Mouse (Mus musculus) neural tube, embryonic 11.5 days (tissue): Measurements from ENCODE around the gene Gab2. TPM values are rescaled to one million over a fixed set of nuclear protein-coding genes. Genes with fewer than 3 reads are reported as not detected.

Experiments used
- ATAC-seq: fragments of 200-750 bp; cut with Nextera tagmentation; 2 replicates; pipeline ENCODE4 v1.8.0; 2017; ENCODE audit warnings: moderate number of reproducible peaks, mild to moderate bottlenecking, moderate TSS enrichment, moderate library complexity; ENCODE audit not compliant: insufficient read depth, low FRiP score, low TSS enrichment
- DNase-seq: peaks from one replicate; pipeline ENCODE4 v3.0.0-alpha.2; 2015; ENCODE audit warnings: low spot score
- H3K27ac ChIP-seq: fragments of 300-500 bp; sonication (generic); 2 replicates; pipeline ENCODE4 v1.5.1; 2014; ENCODE audit warnings: low read depth, mild to moderate bottlenecking, low read length
- H3K27me3 ChIP-seq: fragments of 300-500 bp; sonication (generic); 2 replicates; pipeline ENCODE4 v1.6.1; 2014; ENCODE audit warnings: mild to moderate bottlenecking, low read length, mixed read lengths; ENCODE audit not compliant: control insufficient read depth, insufficient read depth
- H3K36me3 ChIP-seq: fragments of 300-500 bp; sonication (generic); 2 replicates; pipeline ENCODE4 v1.6.1; 2014; ENCODE audit warnings: mild to moderate bottlenecking, low read length, moderate library complexity, mixed read lengths; ENCODE audit not compliant: control insufficient read depth, insufficient read depth
- H3K4me1 ChIP-seq: fragments of 300-500 bp; sonication (generic); 2 replicates; pipeline ENCODE4 v1.6.1; 2014; ENCODE audit warnings: low read length, mixed read lengths; ENCODE audit not compliant: control insufficient read depth, insufficient read depth
- H3K4me2 ChIP-seq: fragments of 300-500 bp; sonication (generic); 2 replicates; pipeline ENCODE4 v1.6.1; 2014; ENCODE audit warnings: low read depth, mild to moderate bottlenecking, moderate library complexity
- H3K4me3 ChIP-seq: fragments of 300-500 bp; sonication (generic); 2 replicates; pipeline ENCODE4 v1.5.1; 2014; ENCODE audit warnings: low read depth, low read length
- H3K9ac ChIP-seq: fragments of 300-500 bp; sonication (generic); 2 replicates; pipeline ENCODE4 v1.6.1; 2014; ENCODE audit warnings: mild to moderate bottlenecking, low read length
- H3K9me3 ChIP-seq: fragments of 300-500 bp; sonication (generic); 2 replicates; pipeline ENCODE4 v1.6.1; 2016; ENCODE audit warnings: low read length; ENCODE audit not compliant: control insufficient read depth
- WGBS: fragments of 180-500 bp; shearing (Covaris S2); extraction: QIAGEN DNeasy Blood & Tissue Kit; methylation state at CpG from one replicate; pipeline ENCODE4 v1.1.7; 2014; 5-methylcytosine and 5-hydroxymethylcytosine counted together
- polyA plus RNA-seq: library from polyadenylated mRNA; unstranded; fragments of >200 nt; fragmentation: Nextera tagmentation; extraction: Ambion mirVana; gene quantifications from 2 replicates; pipeline ENCODE4 v1.2.1, GENCODE M21; 2014

Gab2 gene
- polyA plus RNA-seq, 1 experiment from 2014 or later = 12.9 TPM

- Histone ChIP-seq H3K9ac (no peak overlapping the region), H3K9me3 (no peaks in the 10 kb centered on the region), H3K4me2 (no peak overlapping the region), H3K27ac (no peak overlapping the region), H3K27me3 (no peaks in the 10 kb centered on the region), H3K4me3 (no peak overlapping the region), H3K4me1 (no peaks in the 10 kb centered on the region), H3K36me3 (peaks cover 3% of the 10 kb centered on the region; the same call in 1 of the 2 replicates)
- no peak for DNase-seq
- WGBS = 87% methylated on average over 3 of the region's 3 CpGs
- ATAC-seq = no peak
Observed at GRCm38 (mm10) chr7:97310341-97310635, 228.9 kb downstream of the Gab2 start.

GRCm38 (mm10) chr7:97311620-97312019, 230.2 kb downstream of the Gab2 start:
- Histone ChIP-seq H3K27ac (no peak overlapping the region), H3K4me3 (no peak overlapping the region), H3K4me2 (no peak overlapping the region), H3K27me3 (no peaks in the 10 kb centered on the region), H3K4me1 (no peaks in the 10 kb centered on the region), H3K9ac (no peak overlapping the region), H3K9me3 (no peaks in the 10 kb centered on the region), H3K36me3 (peaks cover 3% of the 10 kb centered on the region; the same call in 1 of the 2 replicates)
- WGBS = 96% methylated on average over 14 of the region's 14 CpGs
- DNase-seq (no peak), ATAC-seq (no peak)

- Histone ChIP-seq H3K36me3 (peaks cover 3% of the 10 kb centered on the region; the same call in 1 of the 2 replicates), H3K9ac (no peak overlapping the region), H3K4me3 (no peak overlapping the region), H3K4me1 (no peaks in the 10 kb centered on the region), H3K27ac (no peak overlapping the region), H3K4me2 (no peak overlapping the region), H3K9me3 (no peaks in the 10 kb centered on the region), H3K27me3 (no peaks in the 10 kb centered on the region)
- 92% methylated on average over 17 of the region's 17 CpGs for WGBS
- no peak for ATAC-seq
- no peak for DNase-seq
Observed at GRCm38 (mm10) chr7:97312196-97312595, 230.8 kb downstream of the Gab2 start.

GRCm38 (mm10) chr7:97312856-97313255, 231.5 kb downstream of the Gab2 start:
- H3K4me2 ChIP-seq = no peak overlapping the region
- no peaks in the 10 kb centered on the region for H3K27me3 ChIP-seq
- DNase-seq (no peak), ATAC-seq (no peak)
- WGBS = 92% methylated on average over 6 of the region's 6 CpGs
- H3K4me1 ChIP-seq = no peaks in the 10 kb centered on the region
- no peaks in the 10 kb centered on the region for H3K9me3 ChIP-seq
- H3K27ac ChIP-seq = no peak overlapping the region
- no peak overlapping the region for H3K4me3 ChIP-seq
- peaks cover 3% of the 10 kb centered on the region; the same call in 1 of the 2 replicates for H3K36me3 ChIP-seq
- no peak overlapping the region for H3K9ac ChIP-seq

GRCm38 (mm10) chr7:97313364-97313995, 232.1 kb downstream of the Gab2 start:
- ATAC-seq = no peak
- H3K9me3 ChIP-seq = no peaks in the 10 kb centered on the region
- peaks cover under 1% of the 10 kb centered on the region; the same call in 1 of the 2 replicates for H3K36me3 ChIP-seq
- no peak overlapping the region for H3K9ac ChIP-seq
- no peaks in the 10 kb centered on the region for H3K27me3 ChIP-seq
- no peak overlapping the region for H3K27ac ChIP-seq
- no peak for DNase-seq
- no peak overlapping the region for H3K4me3 ChIP-seq
- H3K4me2 ChIP-seq = no peak overlapping the region
- no peaks in the 10 kb centered on the region for H3K4me1 ChIP-seq
- 79% methylated on average over 7 of the region's 7 CpGs for WGBS

GRCm38 (mm10) chr7:97314646-97315045, 233.3 kb downstream of the Gab2 start:
- Histone ChIP-seq H3K4me3 (no peak overlapping the region), H3K36me3 (no peaks in the 10 kb centered on the region), H3K27me3 (no peaks in the 10 kb centered on the region), H3K9me3 (no peaks in the 10 kb centered on the region), H3K9ac (no peak overlapping the region), H3K4me1 (no peaks in the 10 kb centered on the region), H3K27ac (no peak overlapping the region), H3K4me2 (no peak overlapping the region)
- no peak for ATAC-seq
- no peak for DNase-seq
- WGBS = 90% methylated on average over 5 of the region's 5 CpGs

GRCm38 (mm10) chr7:97315656-97316055, 234.3 kb downstream of the Gab2 start:
- no peak for DNase-seq
- H3K4me1 ChIP-seq = no peaks in the 10 kb centered on the region
- no peak for ATAC-seq
- H3K27ac ChIP-seq = no peak overlapping the region
- H3K27me3 ChIP-seq = no peaks in the 10 kb centered on the region
- H3K4me3 ChIP-seq = no peak overlapping the region
- no peaks in the 10 kb centered on the region for H3K9me3 ChIP-seq
- no peaks in the 10 kb centered on the region for H3K36me3 ChIP-seq
- 78% methylated on average over 6 of the region's 6 CpGs for WGBS
- no peak overlapping the region for H3K4me2 ChIP-seq
- H3K9ac ChIP-seq = no peak overlapping the region

GRCm38 (mm10) chr7:97317706-97318105, 236.3 kb downstream of the Gab2 start:
- DNase-seq = no peak
- Histone ChIP-seq H3K36me3 (no peaks in the 10 kb centered on the region), H3K9ac (no peak overlapping the region), H3K9me3 (no peaks in the 10 kb centered on the region), H3K4me1 (no peaks in the 10 kb centered on the region), H3K4me2 (no peak overlapping the region), H3K4me3 (no peak overlapping the region), H3K27ac (no peak overlapping the region), H3K27me3 (no peaks in the 10 kb centered on the region)
- 92% methylated on average over 3 of the region's 3 CpGs for WGBS
- no peak for ATAC-seq

GRCm38 (mm10) chr7:97324342-97324741, 243.0 kb downstream of the Gab2 start:
- H3K9ac ChIP-seq = no peak overlapping the region
- H3K27me3 ChIP-seq = peaks cover 27% of the 10 kb centered on the region
- no peak overlapping the region for H3K27ac ChIP-seq
- H3K4me3 ChIP-seq = no peak overlapping the region
- H3K36me3 ChIP-seq = no peaks in the 10 kb centered on the region
- DNase-seq (no peak), ATAC-seq (no peak)
- 88% methylated on average over 8 of the region's 8 CpGs for WGBS
- no peak overlapping the region for H3K4me2 ChIP-seq
- peaks cover 7% of the 10 kb centered on the region; the same call in 1 of the 2 replicates for H3K4me1 ChIP-seq
- no peaks in the 10 kb centered on the region for H3K9me3 ChIP-seq
